Mouse (Mus musculus) embryo, embryonic 10.5 days (tissue): ENCODE data around the gene Ptprg.

Experiments
- DNase-seq: peaks from one replicate; pipeline ENCODE4 v3.0.0-alpha.2; 2015; ENCODE audit warnings: low spot score

The Ptprg gene

GRCm38 (mm10) chr14:12102389-12103325 is 549.3 kb downstream of the Ptprg start:
- no peak for DNase-seq

- DNase-seq: no peak
These were observed 551.2 kb downstream of the Ptprg start for GRCm38 (mm10) chr14:12104297-12105155.

DNA sequence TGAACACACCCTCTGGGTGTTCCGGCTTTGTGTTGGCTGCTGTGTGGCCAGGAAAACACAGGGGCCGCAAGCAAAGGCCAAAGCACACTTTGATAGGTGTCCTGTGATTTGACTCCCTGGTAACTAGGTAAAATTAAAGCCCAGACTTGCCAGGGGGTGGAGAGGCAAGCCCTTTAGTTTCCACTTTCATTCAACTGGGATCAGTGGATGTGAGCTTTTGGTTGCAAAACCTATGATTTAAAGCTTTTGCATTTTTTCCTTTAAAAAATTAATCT is 551.8 kb downstream of the Ptprg start:
- DNase-seq: no peak

DNA sequence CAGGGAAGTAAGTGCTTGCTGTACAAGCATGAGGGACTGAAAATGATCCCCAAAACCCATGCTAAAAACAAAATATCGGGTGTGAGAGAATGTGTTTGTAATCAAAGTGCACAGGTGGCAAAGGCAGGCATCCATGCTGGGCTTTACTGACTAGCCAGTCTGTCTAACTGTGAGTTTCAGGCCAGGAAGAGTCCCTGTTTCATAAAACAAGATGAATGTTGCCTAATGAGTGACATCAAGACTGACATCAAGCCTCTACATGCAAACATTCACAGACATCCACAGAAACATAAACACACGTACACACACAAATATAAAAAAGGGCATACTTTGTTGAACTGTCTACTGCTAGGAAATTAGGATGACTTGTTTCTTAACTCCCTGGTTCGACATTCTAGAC is 552.3 kb downstream of the Ptprg start:
- no peak for DNase-seq

GRCm38 (mm10) chr14:12107459-12107858 is 554.1 kb downstream of the Ptprg start:
- DNase-seq: no peak

GRCm38 (mm10) chr14:12107991-12108390 is 554.7 kb downstream of the Ptprg start:
- no peak for DNase-seq

DNA sequence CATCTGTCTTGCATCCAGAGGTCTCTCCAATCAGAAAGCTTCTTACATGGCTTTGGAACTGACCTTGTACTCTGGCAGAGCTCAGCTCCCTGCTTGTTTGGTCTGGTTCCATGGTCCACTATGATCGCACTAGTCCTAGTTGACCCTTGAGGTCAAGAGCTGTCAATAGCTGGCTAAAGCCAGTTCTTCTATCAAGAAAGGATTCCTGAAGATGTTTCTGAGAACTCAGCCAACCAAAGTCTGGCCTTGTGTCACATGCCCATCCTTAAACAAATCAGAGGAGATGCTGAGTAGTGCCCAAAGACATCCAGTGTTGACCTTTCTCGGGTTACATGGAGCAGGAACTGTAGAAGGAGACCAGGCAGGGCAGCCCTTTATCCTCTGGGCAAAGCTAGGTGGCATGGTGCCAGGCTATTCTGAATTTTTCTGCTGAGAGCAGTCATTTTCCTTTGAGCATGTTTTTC is 559.2 kb downstream of the Ptprg start:
- no peak for DNase-seq

DNA sequence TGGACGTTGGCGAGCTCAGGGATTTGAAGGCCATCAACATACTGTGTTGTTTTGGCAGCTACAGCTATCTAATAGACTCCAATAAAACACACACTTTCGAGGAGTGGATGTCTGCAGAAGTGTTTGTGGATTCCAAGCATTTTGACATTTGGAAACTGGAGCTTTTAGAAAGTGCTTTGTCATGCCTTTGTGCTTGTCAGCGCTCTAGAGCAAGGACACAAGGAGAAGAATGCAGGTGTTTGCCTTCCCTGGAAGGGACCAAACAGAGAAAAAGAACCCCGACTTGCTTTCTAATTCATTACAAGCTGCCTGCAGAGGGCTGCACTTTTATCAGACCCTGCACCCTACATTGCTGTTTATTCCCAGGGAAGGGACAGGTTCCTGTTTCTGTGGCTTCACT is 560.0 kb downstream of the Ptprg start:
- no peak for DNase-seq

DNA sequence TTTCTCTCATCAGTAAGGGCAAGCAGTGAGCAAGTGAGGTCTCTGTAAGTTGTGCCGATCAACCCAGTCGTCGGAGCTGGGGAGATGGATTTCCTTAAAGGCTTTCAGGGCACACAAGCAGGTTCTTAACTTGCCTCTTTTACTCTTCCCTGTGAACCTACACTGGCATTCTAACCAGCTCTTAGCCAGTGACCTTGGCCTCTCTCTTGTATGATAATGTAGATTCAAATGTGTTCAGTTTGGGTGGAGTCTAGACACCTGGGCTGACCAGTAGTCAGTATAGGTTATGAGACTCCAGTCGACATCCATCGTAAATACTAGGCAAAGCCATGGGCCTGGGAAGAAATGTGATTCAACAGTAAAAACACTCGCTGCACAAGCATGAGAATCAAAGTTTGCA is 560.7 kb downstream of the Ptprg start:
- DNase-seq: no peak

DNA sequence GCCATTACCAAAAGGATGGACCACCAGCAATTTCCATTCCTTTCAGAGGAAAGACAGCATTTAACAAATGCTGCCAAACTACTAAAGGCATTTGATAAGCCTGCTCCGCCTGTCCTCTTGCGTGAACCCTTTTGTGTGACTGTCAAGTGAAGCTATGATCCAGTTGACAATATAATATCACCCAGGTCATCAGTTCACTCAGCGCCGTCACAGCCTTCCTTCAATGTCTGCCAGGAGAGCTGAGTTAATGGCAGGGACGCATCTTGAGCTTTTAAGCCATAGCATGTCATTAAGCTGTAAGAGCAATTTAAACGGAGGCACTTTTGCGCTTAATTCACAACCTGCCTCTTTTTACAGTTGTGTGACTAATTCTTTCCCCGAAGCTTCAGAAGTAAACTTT is 565.9 kb downstream of the Ptprg start:
- DNase-seq: no peak

DNA sequence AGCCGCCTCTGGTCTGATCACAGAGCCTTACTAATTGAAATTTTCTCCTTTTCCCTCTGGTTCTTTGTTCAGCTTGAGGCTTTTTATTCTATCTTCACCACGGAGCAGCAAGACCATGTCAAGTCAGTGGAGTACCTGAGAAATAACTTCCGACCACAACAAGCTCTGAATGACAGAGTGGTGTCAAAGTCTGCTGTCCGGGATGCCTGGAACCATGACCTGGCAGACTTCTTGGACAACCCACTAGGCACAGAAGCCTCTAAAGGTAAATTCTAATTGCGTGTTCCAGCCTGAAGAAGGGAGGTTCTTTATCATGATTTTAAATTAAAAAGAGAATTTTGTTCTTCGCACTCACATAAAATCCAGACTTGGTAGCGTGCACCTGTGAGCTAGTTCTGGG is 568.6 kb downstream of the Ptprg start:
- DNase-seq: no peak

- no peak for DNase-seq
These were observed 571.4 kb downstream of the Ptprg start for GRCm38 (mm10) chr14:12124682-12125081.

GRCm38 (mm10) chr14:12127951-12128350 is 574.6 kb downstream of the Ptprg start:
- DNase-seq: no peak

DNA sequence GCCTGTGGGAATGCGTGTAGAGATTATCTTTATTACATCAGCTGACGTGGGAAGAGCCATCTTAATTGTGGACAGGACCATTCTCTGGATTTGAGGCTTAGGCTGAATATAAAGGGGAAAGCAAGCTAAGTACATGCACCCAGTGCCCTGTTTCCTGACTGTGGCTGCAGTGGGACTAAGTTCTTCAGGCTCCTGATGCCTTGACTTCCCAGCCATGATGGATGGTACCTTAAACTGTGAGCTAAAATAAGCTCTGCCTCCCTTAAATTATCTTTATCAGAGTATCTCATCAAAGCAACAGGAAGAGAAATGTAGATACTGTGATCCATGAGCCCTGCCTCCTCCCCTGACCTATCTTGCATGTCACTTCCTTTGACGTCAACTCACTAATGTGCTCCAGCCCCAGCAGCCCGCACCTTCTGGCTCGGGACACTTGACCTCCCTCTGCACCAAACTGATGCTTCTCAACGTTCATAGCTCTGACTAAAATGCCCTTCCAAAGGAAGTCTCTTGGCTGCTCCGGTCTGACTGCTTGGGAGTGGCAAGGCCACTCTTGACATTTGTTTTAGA is 578.8 kb downstream of the Ptprg start:
- no peak for DNase-seq

DNA sequence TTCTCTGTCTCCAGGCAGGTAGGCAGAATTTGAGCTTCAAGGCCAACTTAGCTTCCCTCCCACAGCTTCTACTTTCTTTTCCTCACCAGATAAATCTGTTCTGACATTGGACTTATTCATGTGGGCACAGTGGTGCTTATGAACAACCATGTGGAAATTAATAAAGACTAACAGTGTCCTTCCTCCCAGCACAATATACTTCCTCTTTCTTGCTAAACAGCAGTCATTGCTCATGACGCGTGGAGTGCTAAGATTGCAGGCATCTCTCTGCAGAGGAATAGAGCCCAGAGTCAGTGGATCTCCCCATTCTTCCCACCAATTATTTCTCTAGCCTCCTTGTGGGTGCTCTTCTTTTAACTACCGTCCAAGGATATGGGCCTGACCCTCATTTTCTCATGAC is 579.8 kb downstream of the Ptprg start:
- no peak for DNase-seq

DNA sequence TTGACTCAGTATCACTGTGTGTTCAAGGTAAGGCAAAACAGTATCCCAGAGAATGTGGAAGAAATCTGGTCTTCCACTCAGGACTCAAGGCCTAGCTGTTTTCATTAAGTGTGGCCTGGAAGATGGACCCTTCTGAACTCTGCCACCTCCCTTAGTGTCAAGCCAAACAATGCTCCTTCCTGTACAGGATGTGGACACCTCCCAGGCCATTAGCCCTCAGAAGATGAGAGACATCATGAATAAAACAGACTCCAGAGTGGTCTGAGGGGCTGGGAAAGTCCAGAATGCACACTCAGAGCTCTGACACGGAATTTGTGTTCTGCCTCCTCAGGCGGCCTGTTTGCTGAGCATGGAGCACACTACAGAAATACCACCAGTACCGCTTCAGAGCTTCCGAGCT is 581.2 kb downstream of the Ptprg start:
- DNase-seq: no peak

GRCm38 (mm10) chr14:12136536-12136935 is 583.2 kb downstream of the Ptprg start:
- no peak for DNase-seq

GRCm38 (mm10) chr14:12139643-12140481 is 586.5 kb downstream of the Ptprg start:
- DNase-seq: peak; percentile 92

- DNase-seq: peak; percentile 66
These were observed 590.7 kb downstream of the Ptprg start for GRCm38 (mm10) chr14:12143941-12144485.

DNA sequence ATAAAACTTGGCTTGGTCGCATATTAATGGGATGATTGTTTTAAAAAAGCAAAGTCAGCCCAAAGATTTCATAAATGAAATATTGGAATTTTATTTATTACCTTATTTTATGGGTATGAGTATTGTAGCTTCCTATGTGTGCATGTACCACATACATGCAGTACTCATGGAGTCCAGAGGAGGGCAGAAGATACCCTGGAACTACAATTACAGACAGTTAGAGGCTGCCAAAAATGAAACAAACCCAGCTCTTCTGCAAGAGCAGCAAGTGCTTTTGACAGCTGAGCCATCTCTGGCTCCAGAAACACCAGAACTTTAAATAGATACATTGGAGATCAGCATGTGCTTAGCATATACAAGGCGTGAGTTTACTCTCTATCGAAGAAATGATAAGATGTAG is 592.6 kb downstream of the Ptprg start:
- no peak for DNase-seq

DNA sequence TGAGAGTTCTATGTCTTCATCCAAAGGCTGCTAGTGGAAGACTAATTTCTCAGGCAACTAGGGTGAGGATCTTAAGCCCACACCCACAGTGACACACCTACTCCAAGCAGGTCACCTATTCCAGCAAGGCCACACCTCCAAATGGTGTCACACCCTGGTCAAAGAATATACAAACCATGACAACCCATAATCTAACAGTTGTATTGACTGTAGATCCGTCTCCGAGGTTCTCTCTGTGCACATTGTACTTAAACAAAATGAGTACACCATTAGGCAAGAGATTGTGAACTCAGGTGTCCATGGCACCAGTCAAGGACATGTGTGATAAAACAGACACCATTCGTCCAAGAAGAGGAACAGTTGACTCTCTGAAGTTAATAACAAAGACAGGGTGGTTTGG is 596.2 kb downstream of the Ptprg start:
- no peak for DNase-seq

- peak; percentile 83 for DNase-seq
These were observed 598.6 kb downstream of the Ptprg start for GRCm38 (mm10) chr14:12151927-12152326.
